Mouse (Mus musculus): ENCODE measurements around the gene Gm16440. TPM values are rescaled to one million over a fixed set of nuclear protein-coding genes. Genes with fewer than 3 reads are reported as not detected.

Gm16440 gene
- not detected in 2 replicates for polyA plus RNA-seq (2015; fragmentation: Nextera tagmentation; extraction: Ambion mirVana)

GRCm38 (mm10) chr14:6390219-6390618 is at the start of gene Gm16440:
Gene Gm16440, minus strand, starts transcription at chr14:6390319.

GRCm38 (mm10) chr14:6412382-6412781 is 22.3 kb upstream of the Gm16440 start, which contains the start of gene Gm3591:
Gene Gm3591, minus strand, starts transcription at chr14:6412482.

GRCm38 (mm10) chr14:6343578-6343977 is 46.5 kb downstream of the Gm16440 start, which contains the start of gene Gm3618:
Gene Gm3618, minus strand, starts transcription at chr14:6343678.

Other genes starting within 250 kb of the Gm16440 start
- gene Gm21560, start 171.0 kb downstream of the Gm16440 start, polyA plus RNA-seq (2015; fragmentation: Nextera tagmentation; extraction: Ambion mirVana), result not detected in 2 replicates
- 1.4 and 1.5 TPM in 2 replicates for gene Gm3411, start 103.1 kb downstream of the Gm16440 start, polyA plus RNA-seq (2015; fragmentation: Nextera tagmentation; extraction: Ambion mirVana)
- not detected in 2 replicates for gene Gm21103, start 85.5 kb downstream of the Gm16440 start, polyA plus RNA-seq (2015; fragmentation: Nextera tagmentation; extraction: Ambion mirVana)
- gene Gm3618, start 46.6 kb downstream of the Gm16440 start, polyA plus RNA-seq (2015; fragmentation: Nextera tagmentation; extraction: Ambion mirVana), result not detected in 2 replicates
- gene Gm3591, start 22.2 kb upstream of the Gm16440 start, polyA plus RNA-seq (2015; fragmentation: Nextera tagmentation; extraction: Ambion mirVana), result 0.79 and 1.1 TPM in 2 replicates
- not detected in 2 replicates for gene Gm3594, start 54.3 kb upstream of the Gm16440 start, polyA plus RNA-seq (2015; fragmentation: Nextera tagmentation; extraction: Ambion mirVana)
- gene Gm8356, start 147.0 kb upstream of the Gm16440 start, polyA plus RNA-seq (2015; fragmentation: Nextera tagmentation; extraction: Ambion mirVana), result not detected in 2 replicates
- gene Gm3629, start 200.3 kb upstream of the Gm16440 start, polyA plus RNA-seq (2015; fragmentation: Nextera tagmentation; extraction: Ambion mirVana), result 0.19 and 0.30 TPM in 2 replicates
- gene Gm3460, start 232.1 kb upstream of the Gm16440 start, polyA plus RNA-seq (2015; fragmentation: Nextera tagmentation; extraction: Ambion mirVana), result not detected in 2 replicates